Mouse (Mus musculus) CH12.LX (cell line): ENCODE measurements around the gene Cd40.

Source experiments
- CTCF ChIP-seq, 2 experiments: IDR thresholded peaks in 1 of 2; conservative IDR thresholded peaks in 1 of 2; 2 replicates each; pipeline ENCODE4 v1.5.1; 2011 to 2012; ENCODE audit warnings: low read depth in 2 of 2, low read length in 2 of 2, improper control_type of control experiment in 1 of 2, inconsistent platforms in 1 of 2, mild to moderate bottlenecking in 1 of 2, moderate library complexity in 1 of 2
- GABPA ChIP-seq: IDR thresholded peaks from 2 replicates; pipeline ENCODE4 v1.6.1; 2012; ENCODE audit warnings: low read depth, low read length, improper control_type of control experiment, inconsistent platforms; ENCODE audit not compliant: insufficient replicate concordance
- JUND ChIP-seq: conservative IDR thresholded peaks from 2 replicates; pipeline ENCODE4 v1.6.1; 2011; ENCODE audit warnings: low read depth, low read length, improper control_type of control experiment
- POLR2A ChIP-seq: IDR thresholded peaks from 2 replicates; pipeline ENCODE4 v1.6.1; 2011; ENCODE audit warnings: low read depth, mild to moderate bottlenecking, improper control_type of control experiment, low read length

GRCm38 (mm10) chr2:165042126-165042525 lies 13.3 kb upstream of the Cd40 start:
- TF ChIP-seq POLR2A (no peak), JUND (no peak), CTCF (conservative IDR thresholded peaks at IDR 0.05 in 1 of 2, IDR thresholded peaks at IDR 0.05 in 1 of 2; ENCODE audit: low read depth in 2 of 2, low read length in 2 of 2) (no peak), GABPA (no peak)
